Mouse (Mus musculus) midbrain, postnatal 0 days (tissue): ENCODE measurements around the gene C1qtnf4. TPM values are rescaled to one million over a fixed set of nuclear protein-coding genes. Genes with fewer than 3 reads are reported as not detected.
A peak's percentile ranks its signal among the peaks of the same experiment; 100 is the strongest.

Experiments
- ATAC-seq: fragments of 200-750 bp; cut with Nextera tagmentation; 2 replicates; pipeline ENCODE4 v1.8.0; 2017; ENCODE audit warnings: moderate number of reproducible peaks, mild to moderate bottlenecking, moderate TSS enrichment, moderate library complexity; ENCODE audit not compliant: low FRiP score
- DNase-seq: peaks from one replicate; pipeline ENCODE4 v3.0.0-alpha.2; 2015; ENCODE audit warnings: low spot score
- H3K27ac ChIP-seq: fragments of 300-500 bp; sonication (generic); 2 replicates; pipeline ENCODE4 v1.5.1; 2014; ENCODE audit warnings: low read depth, mild to moderate bottlenecking, low read length, mixed read lengths
- H3K27me3 ChIP-seq: fragments of 300-500 bp; sonication (generic); 2 replicates; pipeline ENCODE4 v1.6.1; 2014; ENCODE audit warnings: low read length, control low read depth, mixed read lengths; ENCODE audit not compliant: insufficient read depth
- H3K36me3 ChIP-seq: fragments of 300-500 bp; sonication (generic); 2 replicates; pipeline ENCODE4 v1.6.1; 2014; ENCODE audit warnings: low read length, control low read depth, mixed read lengths; ENCODE audit not compliant: insufficient read depth
- H3K4me1 ChIP-seq: fragments of 300-500 bp; sonication (generic); 2 replicates; pipeline ENCODE4 v1.6.1; 2014; ENCODE audit warnings: mild to moderate bottlenecking, control low read depth, antibody characterized with exemption, low read length, mixed read lengths; ENCODE audit not compliant: insufficient read depth
- H3K4me2 ChIP-seq: fragments of 300-500 bp; sonication (generic); 2 replicates; pipeline ENCODE4 v1.6.1; 2014; ENCODE audit warnings: low read depth, mild to moderate bottlenecking, low read length, mixed read lengths; ENCODE audit not compliant: poor library complexity, severe bottlenecking
- H3K4me3 ChIP-seq: fragments of 300-500 bp; sonication (generic); 2 replicates; pipeline ENCODE4 v1.5.1; 2014; ENCODE audit warnings: low read depth, mild to moderate bottlenecking, low read length, moderate library complexity
- H3K9ac ChIP-seq: fragments of 300-500 bp; sonication (generic); replicated peaks from 2 replicates; pipeline ENCODE4 v1.6.1; 2014; ENCODE audit warnings: mild to moderate bottlenecking, low read length, moderate library complexity, mixed read lengths; ENCODE audit not compliant: poor library complexity, severe bottlenecking
- H3K9me3 ChIP-seq: fragments of 300-500 bp; sonication (generic); 2 replicates; pipeline ENCODE4 v1.6.1; 2016; ENCODE audit warnings: low read length, control low read depth
- CTCF ChIP-seq: IDR thresholded peaks from 2 replicates; pipeline ENCODE4 v1.5.1; 2016; ENCODE audit warnings: antibody characterized with exemption, mild to moderate bottlenecking
- WGBS: fragments of 180-500 bp; shearing (Covaris S2); extraction: QIAGEN DNeasy Blood & Tissue Kit; methylation state at CpG from one replicate; pipeline ENCODE4 v1.1.7; 2014; 5-methylcytosine and 5-hydroxymethylcytosine counted together
- polyA plus RNA-seq: library from polyadenylated mRNA; unstranded; fragments of >200 nt; fragmentation: Nextera tagmentation; extraction: Ambion mirVana; gene quantifications from 2 replicates; pipeline ENCODE4 v1.2.1, GENCODE M21; 2015
- total RNA-seq: library from RNA; depleted of rRNA; stranded (reverse); fragments of >200 nt; gene quantifications from 2 replicates; pipeline ENCODE4 v1.2.3, GENCODE M21; 2014

Gene C1qtnf4
- total and polyA plus RNA-seq, 2 experiments from 2014 or later: 271 to 629 TPM

DNA sequence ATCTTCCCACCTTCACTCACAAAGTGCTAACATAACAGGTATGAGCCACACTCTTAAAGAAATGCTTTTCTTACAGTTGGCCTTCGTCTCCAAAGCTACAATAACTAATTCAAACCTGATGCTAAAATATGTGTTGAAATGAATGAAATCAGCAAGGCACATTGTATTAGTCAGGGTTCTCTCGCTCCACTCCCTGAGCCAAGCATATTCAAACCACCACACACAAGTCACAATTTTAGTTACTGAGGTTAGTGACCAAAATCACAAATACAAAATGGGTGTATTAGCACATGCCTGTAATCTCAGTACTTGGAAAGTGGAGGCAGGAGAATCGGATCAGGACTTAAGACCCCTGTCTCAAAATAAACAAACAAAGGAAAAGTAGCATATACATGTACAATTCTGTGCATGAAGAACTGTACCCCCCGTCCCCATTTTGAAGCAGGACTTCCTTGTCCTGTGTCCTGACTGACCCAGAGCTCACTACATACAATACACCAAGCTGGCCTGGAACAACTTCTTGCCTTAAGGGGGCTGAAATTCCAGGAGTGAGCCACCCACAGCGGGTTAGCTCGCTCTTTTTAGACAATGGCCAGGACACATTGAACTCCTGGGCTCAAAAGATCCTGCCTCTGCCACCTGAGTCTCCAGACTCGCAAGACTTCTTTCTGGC, 31.0 kb downstream of the C1qtnf4 start:
- peaks cover 9% of the 10 kb centered on the region for H3K36me3 ChIP-seq
- H3K4me2 ChIP-seq: peak overlapping the region; percentile 85
- no peaks in the 10 kb centered on the region for H3K27me3 ChIP-seq
- H3K9ac ChIP-seq: peak overlapping the region; percentile 89
- ATAC-seq (no peak; the same call in 1 of the 2 replicates), DNase-seq (peak; percentile 18)
- no peak; the same call in 1 of the 2 replicates for TF ChIP-seq CTCF
- no peaks in the 10 kb centered on the region for H3K9me3 ChIP-seq
- H3K27ac ChIP-seq: peak overlapping the region; percentile 91
- 23% methylated on average over 7 of the region's 7 CpGs for WGBS
- peak overlapping the region; percentile 61 for H3K4me3 ChIP-seq
- H3K4me1 ChIP-seq: peaks cover 7% of the 10 kb centered on the region; the same call in 1 of the 2 replicates

DNA sequence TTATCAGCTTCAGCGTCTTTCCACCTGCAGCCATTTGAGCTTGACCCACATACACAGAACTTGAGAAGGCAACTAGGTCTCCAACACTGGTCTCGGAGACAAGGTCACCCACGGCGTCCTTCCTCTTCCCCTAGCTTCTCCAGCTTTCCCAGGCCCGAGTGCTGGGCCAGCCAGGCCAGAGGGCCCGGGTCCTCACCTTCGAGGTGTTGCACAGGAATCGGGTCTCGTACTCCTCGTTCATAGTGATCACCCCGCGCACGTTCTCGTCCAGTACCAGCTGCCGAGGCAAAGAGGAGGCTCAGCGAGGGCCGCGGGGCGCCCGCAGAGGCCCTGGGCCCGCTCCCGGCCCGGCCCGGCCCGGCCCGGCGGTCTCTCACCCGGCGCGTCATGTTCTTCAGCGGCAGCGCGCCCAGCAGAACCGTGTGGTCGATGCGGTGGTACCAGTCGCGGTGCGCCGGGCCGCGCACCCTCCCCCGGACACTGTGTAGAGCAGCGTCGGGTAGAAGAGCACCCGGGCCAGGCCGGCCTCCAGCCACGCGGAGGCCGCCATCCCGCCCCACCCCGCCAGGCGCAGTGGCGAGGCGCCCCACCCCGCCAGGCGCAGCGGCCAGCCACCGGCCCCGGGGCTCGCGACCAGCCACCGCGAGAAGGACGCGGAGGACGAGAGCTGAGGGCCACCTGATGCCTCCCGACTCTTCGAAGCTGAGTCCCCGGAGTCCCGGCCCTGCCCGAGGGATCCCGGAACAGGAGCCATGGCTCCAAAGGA, 31.8 kb downstream of the C1qtnf4 start:
- peak overlapping the region; percentile 89 for H3K9ac ChIP-seq
- H3K9me3 ChIP-seq: no peaks in the 10 kb centered on the region
- H3K4me3 ChIP-seq: peak overlapping the region; percentile 61
- H3K27me3 ChIP-seq: no peaks in the 10 kb centered on the region
- ATAC-seq (peak; percentile 89), DNase-seq (peak; percentile 69)
- under 1% methylated on average over 58 of the region's 73 CpGs for WGBS
- H3K27ac ChIP-seq: peak overlapping the region; percentile 91
- TF ChIP-seq CTCF: no peak
- peak overlapping the region; percentile 85 for H3K4me2 ChIP-seq
- peaks cover 9% of the 10 kb centered on the region for H3K36me3 ChIP-seq
- H3K4me1 ChIP-seq: peaks cover 7% of the 10 kb centered on the region; the same call in 1 of the 2 replicates

- Histone ChIP-seq H3K36me3 (peaks cover 2% of the 10 kb centered on the region), H3K27me3 (no peaks in the 10 kb centered on the region), H3K4me2 (peak overlapping the region; percentile 85), H3K27ac (peak overlapping the region; percentile 91), H3K4me3 (peak overlapping the region; percentile 61), H3K9me3 (no peaks in the 10 kb centered on the region), H3K4me1 (peaks cover 7% of the 10 kb centered on the region; the same call in 1 of the 2 replicates), H3K9ac (peak overlapping the region; percentile 89)
- ATAC-seq: no peak
- 10% methylated on average over 15 of the region's 16 CpGs for WGBS
- TF ChIP-seq CTCF: no peak
- DNase-seq: peak; percentile 23
Measured at GRCm38 (mm10) chr2:90917999-90918698, 32.5 kb downstream of the C1qtnf4 start.

GRCm38 (mm10) chr2:90921178-90921577, 35.5 kb downstream of the C1qtnf4 start:
- DNase-seq (no peak), ATAC-seq (no peak)
- Histone ChIP-seq H3K27me3 (no peaks in the 10 kb centered on the region), H3K4me3 (no peak overlapping the region), H3K4me2 (no peak overlapping the region), H3K9me3 (no peaks in the 10 kb centered on the region), H3K9ac (no peak overlapping the region), H3K36me3 (no peaks in the 10 kb centered on the region), H3K4me1 (peaks cover 2% of the 10 kb centered on the region; the same call in 1 of the 2 replicates), H3K27ac (no peak overlapping the region)
- WGBS: 83% methylated on average over 1 of the region's 1 CpGs
- TF ChIP-seq CTCF: no peak

- H3K9ac ChIP-seq: no peak overlapping the region
- no peaks in the 10 kb centered on the region for H3K4me1 ChIP-seq
- no peaks in the 10 kb centered on the region for H3K36me3 ChIP-seq
- no peaks in the 10 kb centered on the region for H3K9me3 ChIP-seq
- no peak for TF ChIP-seq CTCF
- H3K27me3 ChIP-seq: no peaks in the 10 kb centered on the region
- WGBS: 91% methylated on average over 2 of the region's 2 CpGs
- H3K4me3 ChIP-seq: no peak overlapping the region
- H3K27ac ChIP-seq: no peak overlapping the region
- no peak overlapping the region for H3K4me2 ChIP-seq
- DNase-seq: no peak
- no peak for ATAC-seq
Measured at GRCm38 (mm10) chr2:90922636-90923035, 37.0 kb downstream of the C1qtnf4 start.
